Mouse (Mus musculus): Measurements from ENCODE around the gene Lrrc49.
A peak's percentile ranks its signal among the peaks of the same experiment; 100 is the strongest.

The Lrrc49 gene

DNA sequence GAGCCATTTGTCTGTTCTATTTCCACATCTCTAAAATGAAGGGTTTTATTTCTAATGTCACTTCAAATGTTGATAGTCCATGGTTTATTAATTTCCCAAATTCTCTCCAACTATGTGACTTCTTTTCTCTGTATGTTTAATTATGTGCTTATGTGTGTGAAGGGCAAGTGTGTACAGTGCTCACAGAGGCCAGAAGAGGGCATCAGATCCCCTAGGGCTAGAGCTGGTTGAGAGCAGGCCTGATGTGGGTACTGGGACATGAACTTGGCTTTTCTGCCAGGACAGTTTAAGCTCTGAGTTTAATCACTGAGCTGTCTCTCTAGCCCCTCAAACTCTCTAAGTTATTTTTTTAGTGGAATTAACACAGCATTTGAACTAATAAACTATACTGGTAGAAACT, 13.2 kb downstream of the Lrrc49 start:
- no peak for DNase-seq (ENCODE audit: low spot score in 2 of 2)

DNA sequence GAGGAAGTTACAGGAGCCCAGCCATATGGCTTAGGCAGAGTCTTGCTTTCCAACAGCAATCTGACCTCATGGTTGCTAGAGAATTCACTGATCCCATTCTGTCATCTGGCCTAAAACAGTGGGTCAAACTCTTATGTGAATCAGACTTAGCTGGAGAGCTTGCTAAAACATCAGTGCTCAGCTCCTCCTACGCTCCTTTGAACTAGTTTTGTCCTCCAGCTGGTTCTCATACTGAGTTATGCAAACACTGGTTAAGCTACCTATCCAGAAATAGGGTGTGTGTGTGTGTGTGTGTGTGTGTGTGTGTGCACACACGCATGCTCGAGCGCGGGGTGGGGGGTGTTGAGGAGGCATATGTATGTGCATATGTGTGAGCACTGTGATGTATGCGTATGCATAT, 15.4 kb downstream of the Lrrc49 start:
- peak in 1 of 2 experiments; percentile 33 for DNase-seq (ENCODE audit: low spot score in 2 of 2)

DNA sequence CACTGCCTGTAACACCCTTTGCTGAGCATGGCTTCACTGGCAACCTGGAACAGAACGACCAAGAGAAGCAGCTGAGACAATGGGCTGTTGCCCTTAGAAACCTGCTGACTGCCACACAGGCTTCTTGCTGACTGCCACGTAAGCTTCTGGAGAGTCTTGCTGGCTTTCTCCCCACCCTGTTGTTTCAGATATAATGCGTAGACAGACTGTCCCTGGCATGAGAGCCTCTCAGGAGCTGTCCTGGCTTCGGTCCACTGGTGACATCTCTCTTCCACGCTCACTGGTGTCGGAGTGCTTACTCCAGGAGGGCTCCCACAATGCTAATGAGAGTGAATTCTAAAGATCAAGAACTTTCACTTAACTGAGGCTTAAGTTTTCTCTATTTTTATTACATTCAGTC, 19.1 kb downstream of the Lrrc49 start:
- DNase-seq (ENCODE audit: low spot score in 2 of 2): no peak

DNA sequence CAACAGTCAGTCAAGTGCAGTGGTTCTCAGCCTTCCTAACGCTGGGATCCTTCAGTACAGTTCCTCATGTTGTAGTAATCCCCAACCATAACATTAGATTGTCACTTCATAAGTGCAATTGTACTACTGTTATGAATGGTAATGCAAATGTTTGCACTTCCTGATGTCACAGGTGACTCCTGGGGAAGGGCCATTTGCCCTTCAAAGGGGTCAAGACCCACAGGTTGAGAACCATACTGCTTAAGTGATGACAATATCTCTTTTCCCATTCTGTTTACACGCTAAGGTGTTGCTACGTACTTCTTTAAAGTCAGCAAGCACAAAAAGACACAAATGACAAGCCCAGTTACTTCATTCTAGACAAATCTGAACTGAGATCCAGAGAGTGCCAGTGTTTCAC, 22.4 kb downstream of the Lrrc49 start:
- no peak for DNase-seq (ENCODE audit: low spot score in 2 of 2)

DNA sequence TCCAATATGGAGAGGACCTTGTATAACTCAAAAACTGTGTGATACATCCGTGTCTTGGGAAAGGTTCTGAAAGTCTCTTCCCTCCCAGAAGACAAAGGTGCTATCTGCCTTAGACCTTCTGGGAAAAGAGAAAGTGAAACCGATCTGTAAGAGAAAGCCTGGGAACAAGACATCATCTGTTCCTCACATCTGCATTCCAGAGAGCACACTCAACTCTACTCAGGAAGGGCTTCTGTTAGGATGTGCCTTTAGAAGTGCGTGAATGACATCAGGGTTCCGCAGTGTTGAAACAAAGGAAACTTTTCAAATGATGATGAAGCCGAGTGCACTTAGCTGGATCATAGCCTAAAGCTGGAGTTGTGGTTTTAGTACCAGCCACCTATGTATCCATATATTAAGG, 23.1 kb downstream of the Lrrc49 start:
- no peak for DNase-seq (ENCODE audit: low spot score in 2 of 2)

DNA sequence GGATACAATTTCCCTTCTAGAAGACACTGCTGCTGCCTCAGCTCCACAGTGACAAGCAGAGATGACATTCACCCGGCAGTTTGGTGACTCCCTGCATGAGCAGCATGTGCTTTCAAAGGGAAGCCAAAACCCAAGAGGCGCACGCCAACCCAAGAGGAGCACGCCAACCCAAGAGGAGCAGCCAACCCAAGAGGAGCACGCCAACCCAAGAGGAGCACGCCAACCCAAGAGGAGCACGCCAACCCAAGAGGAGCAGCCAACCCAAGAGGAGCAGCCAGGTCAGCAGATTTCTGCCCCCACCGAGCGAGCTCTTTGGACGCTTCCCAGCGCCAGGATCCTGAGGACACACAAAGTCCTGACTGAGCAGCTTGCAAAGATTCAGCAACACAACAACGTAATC, 23.6 kb downstream of the Lrrc49 start:
- no peak for DNase-seq (ENCODE audit: low spot score in 2 of 2)

DNA sequence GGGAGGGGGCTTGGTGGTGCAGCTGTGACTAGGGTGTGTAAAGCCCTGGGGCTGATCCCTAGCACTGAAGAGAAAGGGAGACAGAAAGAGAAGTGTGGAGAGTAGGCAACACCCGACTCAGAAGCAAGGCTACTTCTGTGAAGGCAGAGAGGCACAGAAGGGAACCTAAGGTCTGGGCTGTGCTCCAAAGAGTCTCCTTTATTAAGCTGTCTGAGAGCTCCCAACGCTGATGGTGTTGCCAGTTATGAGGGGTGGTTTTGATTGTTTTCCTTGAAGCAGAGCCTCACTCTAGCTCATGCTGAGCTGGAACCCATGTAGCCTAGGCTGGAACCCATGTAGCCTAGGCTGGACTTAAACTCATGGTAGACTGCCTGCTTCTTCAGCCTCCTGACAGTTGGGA, 25.0 kb downstream of the Lrrc49 start:
- DNase-seq (ENCODE audit: low spot score in 2 of 2): no peak

DNA sequence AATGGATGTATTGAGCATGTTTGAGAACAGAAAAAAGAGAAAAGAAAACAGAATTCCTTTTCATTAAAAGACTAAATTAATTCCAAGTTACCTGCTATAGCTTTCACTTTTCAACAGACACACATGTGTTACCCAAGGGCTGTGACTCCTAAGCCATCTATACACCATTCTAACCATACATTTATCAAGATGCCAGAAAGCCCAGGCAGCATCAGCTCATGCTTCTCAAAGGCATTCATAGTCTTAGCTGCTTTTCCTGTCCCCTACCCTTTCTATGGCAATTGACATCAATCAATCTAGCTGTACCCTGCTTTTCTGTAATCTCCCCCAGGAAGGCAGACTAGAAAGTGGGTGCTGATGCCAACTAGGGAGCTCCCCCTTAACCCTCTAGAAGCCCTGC, 34.4 kb downstream of the Lrrc49 start:
- DNase-seq (ENCODE audit: low spot score in 2 of 2): no peak

DNA sequence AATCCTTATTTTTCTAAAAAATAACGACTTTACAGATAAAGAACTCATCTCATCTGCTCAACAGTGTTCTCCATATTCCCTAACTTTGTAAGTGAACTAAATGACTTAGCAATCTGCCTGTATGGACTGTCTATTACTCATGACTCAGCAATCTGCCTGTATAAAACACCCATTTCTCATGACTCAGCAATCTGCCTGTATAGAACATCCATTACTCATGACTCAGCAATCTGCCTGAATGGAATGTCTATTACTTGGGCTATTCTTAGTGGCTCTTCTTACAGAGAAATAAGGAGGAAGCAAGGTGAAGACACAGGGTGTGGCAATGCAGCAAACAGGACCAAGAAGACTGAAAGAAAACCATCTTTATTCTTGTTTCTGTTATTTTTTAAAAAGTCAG, 34.8 kb downstream of the Lrrc49 start:
- DNase-seq (ENCODE audit: low spot score in 2 of 2): no peak

DNA sequence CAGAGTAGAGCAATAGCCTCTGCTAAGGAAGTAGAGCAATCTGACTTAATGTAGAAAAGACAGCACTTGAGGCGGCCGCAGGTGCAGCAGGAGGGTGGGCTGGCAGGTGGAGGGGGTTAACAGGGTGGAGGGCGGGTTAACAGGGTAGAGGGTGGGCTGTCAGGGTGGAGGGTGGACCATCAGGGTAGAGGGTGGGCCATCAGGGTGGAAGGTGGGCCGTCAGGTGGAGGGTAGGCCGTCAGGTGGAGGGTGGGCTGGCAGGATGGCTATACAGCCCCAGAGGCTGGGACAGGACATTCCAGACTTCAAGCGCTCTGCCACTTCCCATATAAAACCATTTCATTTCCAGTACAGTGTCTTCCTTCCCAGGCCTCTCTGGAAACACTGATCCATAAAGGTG, 37.7 kb downstream of the Lrrc49 start:
- DNase-seq (ENCODE audit: low spot score in 2 of 2): no peak

DNA sequence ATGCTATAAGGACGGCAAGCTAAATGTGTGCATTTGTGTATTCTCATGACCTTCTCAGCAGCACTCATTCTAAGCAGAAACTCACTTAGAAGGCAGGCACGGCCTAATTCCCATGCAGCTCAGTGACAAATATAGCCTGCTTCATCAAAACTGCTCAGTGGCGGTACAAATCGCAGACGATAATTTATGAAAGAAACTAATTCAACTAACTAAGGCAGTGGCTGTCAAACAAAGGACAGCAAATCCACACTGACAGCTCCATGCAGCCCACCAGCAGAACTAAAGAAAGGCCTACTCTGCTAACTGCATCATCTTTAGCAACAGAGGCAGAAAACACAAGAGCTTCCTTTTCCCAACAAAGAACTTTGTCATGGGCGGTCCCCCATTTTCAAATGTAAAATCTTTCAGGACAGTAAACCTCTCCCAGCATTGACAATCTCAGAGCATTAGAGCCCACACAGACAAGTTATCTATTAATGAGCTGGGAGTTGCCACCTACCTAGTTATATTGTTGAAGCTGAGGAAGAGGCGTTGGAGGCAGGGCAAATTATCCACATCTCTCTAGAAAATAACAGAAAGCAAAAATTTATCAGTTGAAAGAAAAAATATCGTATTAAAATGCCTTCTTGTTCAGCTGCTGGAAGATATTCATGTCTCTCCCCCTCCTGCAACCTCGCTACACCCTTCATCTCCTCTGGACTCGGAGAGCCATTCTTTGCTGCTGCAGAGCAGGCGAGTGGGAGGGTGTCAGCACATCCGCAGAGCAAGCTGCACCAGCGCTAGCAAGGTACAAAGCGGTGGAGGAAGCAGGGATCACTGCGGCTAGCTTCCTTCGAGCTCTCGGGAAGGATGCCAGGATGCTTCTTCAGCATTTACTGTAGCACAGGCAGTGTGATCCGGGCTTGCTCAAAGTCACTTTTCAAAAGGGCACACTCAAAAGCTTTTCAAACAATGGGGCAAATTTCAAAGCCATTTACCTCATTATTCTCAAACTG, 38.7 kb downstream of the Lrrc49 start:
- peak; percentile 68 to 86 for DNase-seq (ENCODE audit: low spot score in 2 of 2)

DNA sequence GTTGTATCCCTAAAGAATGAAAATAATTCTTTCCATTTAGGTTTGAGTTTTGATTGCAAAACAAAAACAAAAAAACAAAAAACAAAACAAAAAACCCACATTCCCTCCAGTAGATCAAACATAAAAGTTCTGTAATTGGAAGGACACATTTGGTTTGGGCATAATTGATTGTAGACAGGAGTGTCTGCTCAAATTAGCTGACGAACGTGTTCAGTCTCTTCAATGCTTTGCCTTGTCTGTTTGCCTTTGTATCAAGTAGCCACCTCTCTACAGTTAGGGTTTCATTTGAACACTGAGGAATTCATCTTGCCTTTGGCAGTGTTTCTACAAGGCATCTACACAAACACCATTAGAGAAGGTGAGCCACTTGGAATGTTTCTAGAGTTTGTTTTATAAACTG, 54.4 kb downstream of the Lrrc49 start:
- no peak for DNase-seq (ENCODE audit: low spot score in 2 of 2)

DNA sequence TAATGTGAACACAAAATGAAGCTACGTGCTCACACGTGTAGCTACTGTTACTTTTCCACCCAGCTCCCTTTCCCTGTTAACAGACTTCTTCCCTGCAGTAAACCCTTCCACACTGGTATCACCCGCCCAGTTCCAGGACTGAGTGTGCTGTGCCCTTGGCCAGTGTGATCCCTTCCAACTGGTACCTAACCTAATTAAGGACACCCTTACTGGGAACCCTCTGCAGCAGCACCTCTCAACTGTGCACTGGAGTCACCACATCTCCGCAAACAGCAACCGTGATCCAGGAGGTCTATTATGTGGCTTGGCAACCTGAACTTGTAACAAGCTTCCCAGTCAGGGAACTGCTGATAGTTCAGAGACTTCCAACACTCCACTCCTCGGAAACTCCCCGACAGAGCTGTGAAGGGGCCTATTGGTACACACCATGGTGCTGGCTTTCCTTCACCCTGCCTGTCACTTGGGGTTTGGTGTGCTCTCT, 61.6 kb downstream of the Lrrc49 start:
- no peak for DNase-seq (ENCODE audit: low spot score in 2 of 2)

DNA sequence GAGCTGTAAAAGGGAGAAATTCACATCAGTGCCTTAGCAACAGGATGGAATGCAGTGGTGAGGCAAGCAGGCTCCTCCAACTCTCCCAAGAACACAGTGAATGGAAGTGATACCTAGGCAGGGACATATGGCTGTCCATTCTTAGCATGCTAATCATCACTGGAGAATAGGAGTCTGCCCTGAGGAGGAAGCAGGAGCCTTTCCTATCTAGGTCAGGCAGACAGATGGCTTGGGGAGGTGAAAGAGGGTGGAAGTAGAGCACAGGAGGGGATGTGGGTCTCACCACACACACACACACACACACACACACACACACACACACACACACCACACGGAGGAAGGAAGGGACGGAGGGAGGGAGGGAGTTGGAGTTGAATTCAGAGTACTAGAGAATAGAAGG, 62.1 kb downstream of the Lrrc49 start:
- peak in 1 of 2 experiments; percentile 43 for DNase-seq (ENCODE audit: low spot score in 2 of 2)

DNA sequence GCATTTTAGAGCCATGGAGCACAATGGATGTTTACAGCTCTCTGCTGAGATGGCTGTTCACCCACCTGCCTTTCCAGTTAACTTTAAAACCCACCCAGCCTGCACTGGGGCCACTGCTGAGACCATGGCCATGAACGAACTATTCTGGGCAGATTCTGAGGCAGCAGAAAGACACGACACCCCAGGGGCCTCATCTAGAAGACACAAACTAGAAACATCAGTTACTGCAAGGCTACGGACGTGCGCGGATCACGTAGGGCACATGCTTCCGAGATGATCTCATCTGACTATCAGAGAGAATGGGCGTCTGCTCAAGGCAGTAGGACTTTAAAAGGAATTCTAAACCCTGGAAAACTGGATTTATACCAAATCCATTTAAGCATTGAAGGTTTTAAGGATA, 71.0 kb downstream of the Lrrc49 start:
- DNase-seq (ENCODE audit: low spot score in 2 of 2): no peak

DNA sequence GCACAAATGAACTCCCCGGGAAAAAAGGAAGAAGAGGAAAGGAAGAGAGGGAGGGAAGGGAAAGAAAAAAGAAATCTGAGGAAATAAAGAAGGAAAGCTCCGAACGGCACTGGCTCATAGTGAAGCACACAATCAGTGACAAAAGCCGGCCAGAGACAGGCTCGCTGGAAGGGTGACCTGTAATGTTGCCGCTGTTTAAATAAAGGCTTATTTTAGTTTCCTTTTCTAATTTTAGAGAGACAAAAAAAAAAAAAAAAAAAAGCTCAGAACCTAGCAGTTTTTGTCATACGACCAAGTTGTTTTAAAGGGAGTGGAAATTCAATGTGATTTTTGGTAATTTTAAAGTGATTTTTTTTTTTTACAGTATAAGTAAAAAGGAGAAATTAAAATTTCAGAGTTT, 71.6 kb downstream of the Lrrc49 start:
- no peak for DNase-seq (ENCODE audit: low spot score in 2 of 2)

DNA sequence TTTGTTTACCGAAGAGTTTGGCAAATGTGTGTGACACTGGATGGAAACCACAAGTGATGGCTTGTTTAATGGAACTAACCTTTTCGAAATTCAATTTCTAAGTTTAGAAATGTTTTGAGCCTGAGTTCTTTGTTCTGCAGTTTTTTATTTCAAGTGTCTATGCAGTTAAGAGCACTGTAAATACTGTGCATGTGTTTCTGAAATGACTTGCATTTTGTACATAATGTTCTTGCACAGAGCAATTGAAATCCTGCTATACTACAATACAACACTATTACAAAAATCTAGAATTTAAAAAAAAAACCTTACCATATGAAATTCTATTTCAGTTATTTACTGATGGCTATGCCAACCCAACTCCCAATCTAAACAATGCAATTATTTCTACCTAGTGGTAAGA, 75.7 kb downstream of the Lrrc49 start:
- no peak for DNase-seq (ENCODE audit: low spot score in 2 of 2)

DNA sequence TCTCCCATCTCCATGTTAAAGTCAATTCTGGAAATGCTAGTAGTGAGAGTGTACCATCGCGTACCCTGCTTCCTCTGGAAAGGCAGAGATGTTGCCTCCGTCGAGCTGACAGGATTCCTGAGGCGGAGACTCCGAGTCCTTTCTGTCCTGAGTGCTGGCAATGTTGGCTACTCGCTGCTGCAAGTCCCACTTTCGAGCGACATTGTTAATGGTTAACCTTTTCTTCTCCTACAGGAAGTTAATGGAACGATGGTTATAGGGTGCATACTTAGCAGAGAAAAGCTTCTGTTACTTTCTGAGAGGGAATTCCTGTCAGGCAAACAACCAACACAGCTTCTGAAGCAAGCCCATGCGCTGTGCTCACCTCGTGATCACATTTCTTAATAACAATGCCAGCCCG, 77.8 kb downstream of the Lrrc49 start:
- no peak for DNase-seq (ENCODE audit: low spot score in 2 of 2)

DNA sequence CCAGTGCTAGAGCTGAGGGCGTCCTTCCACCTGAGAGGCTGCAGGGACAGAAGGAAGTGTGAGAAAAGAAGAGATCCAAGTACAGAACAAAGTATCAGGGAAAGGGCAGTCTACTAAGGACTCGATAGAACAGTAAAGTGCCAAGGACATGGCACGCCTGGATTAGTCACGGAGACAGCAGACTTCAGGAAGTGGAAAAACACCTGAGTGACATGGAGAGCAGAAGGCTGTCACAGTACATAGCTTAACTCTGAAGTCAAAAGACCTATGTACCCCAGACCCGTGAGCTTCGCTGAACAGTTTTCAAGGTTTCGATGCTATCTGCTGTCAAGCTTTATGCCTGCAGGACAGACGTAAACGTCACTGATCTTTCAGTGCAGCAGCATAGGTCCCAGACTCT, 79.1 kb downstream of the Lrrc49 start:
- no peak for DNase-seq (ENCODE audit: low spot score in 2 of 2)

DNA sequence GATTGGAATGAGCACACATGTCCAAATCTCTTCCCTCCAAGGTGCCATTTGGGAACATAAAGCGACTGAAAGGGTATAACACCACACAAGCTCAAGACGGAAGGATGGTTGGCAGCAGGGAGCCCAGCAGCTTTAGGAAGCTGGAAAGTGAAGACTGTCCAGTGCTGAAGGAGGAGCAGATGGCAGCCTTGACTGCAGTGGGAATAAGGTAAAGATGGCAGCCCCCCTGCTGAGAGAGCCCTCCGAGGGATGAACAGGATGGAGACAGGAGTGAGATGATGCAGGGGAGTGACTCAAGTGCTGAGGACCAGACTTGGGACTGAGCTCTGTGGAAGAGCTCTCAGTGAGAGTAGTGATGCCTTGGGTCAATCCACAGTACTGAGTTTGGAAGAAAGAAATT, 79.9 kb downstream of the Lrrc49 start:
- no peak for DNase-seq (ENCODE audit: low spot score in 2 of 2)

DNA sequence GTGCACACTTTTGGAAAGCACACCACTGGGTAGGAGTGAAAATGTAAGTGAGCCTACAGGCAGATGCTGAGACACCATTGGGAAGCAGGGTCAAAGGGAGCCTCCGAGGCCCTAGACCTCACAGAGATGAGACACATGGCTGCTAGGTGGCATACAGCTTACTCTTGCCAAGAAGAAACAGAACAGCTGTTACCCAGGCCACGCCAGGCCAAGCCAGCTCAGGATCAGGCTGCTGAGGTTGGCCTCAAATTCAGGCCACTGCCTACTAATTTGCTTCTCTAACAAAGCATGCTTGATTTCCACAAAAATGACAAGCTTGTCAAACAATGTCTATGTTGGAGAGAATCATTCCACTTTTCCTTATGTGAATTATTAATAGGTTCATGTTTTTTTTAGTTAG, 83.0 kb downstream of the Lrrc49 start:
- no peak for DNase-seq (ENCODE audit: low spot score in 2 of 2)

DNA sequence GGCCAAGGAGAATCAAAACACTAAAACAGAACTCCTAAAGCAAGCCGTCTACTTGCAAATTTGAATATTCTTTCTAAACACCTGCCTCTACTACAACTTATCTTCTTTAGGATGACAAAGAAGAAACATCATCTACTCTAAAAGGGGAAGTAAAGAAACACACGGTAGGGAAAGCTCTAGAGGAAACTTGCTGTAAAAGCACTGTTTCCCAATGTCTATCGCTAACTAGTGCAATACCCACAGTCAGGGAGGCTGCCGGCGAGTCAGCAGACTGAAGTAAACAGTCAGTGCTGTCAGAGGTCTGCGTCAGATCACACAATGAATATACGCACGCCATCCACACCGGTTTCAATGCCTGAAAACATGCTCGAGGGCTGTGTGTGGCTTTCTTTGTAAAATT, 86.0 kb downstream of the Lrrc49 start:
- no peak for DNase-seq (ENCODE audit: low spot score in 2 of 2)

DNA sequence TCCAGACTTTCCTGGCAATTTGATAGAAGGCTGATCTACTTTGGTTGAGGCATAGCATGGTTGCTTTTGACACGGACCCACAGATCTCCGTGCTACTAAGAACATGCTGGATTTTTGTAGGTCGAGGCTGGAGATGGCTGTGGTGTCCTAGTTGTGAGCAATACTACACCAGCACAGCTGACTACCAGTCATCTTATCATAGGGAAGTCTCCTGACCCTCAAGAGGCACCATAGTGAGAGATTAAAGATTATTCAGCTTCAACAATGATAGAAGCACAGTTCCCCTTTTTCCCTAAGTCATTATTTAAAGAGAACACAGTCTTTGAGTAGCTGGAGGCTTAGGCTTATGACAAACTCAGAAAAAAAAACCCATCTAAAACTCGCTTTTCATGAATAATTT, 87.7 kb downstream of the Lrrc49 start:
- no peak for DNase-seq (ENCODE audit: low spot score in 2 of 2)

DNA sequence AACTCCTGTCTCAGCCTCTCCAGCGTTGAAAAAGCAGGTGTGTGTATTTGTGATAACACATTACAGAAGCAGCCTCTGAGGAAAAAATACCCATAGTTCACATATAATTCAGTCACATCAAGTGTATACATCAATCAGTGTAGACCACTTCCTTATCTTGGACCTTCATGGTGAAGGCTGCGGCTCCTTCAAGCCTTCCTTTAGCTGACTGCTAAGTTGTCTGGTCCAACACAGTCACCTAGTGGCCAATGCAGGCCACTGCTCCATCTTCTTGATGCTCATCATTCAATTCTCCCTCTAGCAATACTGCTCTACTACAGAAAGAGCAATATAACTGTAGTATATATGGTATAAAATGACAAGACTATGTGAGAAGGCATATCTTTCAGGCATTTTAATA, 88.5 kb downstream of the Lrrc49 start:
- DNase-seq (ENCODE audit: low spot score in 2 of 2): no peak
